Mouse (Mus musculus) cerebral cortex, adult 2 months (tissue): ENCODE data around the gene N4bp1.

ENCODE experiments used
- WGBS: fragments of 180-500 bp; shearing (Covaris S2); methylation state at CpG from one replicate; pipeline ENCODE4 v1.1.7; 2018; 5-methylcytosine and 5-hydroxymethylcytosine counted together

Gene N4bp1

GRCm38 (mm10) chr8:86884489-86885463, at the start of gene N4bp1:
Gene N4bp1, minus strand, starts transcription at chr8:86885258.
- under 1% methylated on average over 108 of the region's 119 CpGs for WGBS

- WGBS, result 80% methylated on average over 5 of the region's 5 CpGs
Observed at GRCm38 (mm10) chr8:86934841-86935240, 49.8 kb upstream of the N4bp1 start.

DNA sequence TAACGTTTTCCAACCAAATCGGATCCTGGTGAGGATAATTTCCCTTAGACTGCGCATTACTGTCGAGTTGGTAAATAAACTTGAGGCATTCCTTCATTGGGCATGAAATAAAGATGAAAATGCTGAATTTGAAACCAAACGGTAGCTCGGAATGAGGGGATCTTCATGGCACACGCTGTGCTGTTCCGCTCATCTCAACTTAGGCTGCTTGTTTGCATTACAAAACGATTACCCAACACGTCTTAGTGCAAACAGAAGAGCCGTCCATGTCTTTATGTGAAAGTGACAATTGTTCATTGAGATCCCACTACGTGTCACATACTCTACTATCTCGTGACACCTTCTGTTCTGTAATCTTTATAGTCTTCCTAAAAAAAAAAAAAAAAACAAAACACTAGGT, 49.3 kb upstream of the N4bp1 start:
- 72% methylated on average over 13 of the region's 13 CpGs for WGBS

- WGBS, result 30% methylated on average over 9 of the region's 9 CpGs
Observed at GRCm38 (mm10) chr8:86933898-86934297, 48.8 kb upstream of the N4bp1 start.

DNA sequence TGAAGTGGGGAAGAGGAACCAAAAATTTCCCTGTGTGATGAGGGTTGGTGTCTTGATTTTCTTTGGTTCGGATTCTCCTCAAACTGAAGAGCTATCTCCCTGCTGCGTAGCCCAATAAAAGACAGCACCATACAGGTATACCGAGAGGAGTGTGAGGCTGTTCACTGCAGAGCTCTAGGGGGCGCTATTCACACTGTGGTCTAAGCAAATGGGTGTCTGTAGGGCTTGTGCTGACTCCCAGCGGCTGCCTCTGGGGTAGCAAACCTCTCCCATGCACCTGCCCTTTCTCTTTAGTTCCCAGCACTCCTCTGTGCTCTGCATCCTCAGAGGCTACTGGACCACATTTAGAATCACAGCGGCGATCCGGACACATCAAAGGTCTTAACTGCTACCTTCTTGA, 41.2 kb upstream of the N4bp1 start:
- WGBS, result 76% methylated on average over 8 of the region's 8 CpGs

GRCm38 (mm10) chr8:86923219-86923835, 38.3 kb upstream of the N4bp1 start:
- 78% methylated on average over 5 of the region's 5 CpGs for WGBS

- 88% methylated on average over 1 of the region's 1 CpGs for WGBS
Observed at GRCm38 (mm10) chr8:86922673-86923072, 37.6 kb upstream of the N4bp1 start.

DNA sequence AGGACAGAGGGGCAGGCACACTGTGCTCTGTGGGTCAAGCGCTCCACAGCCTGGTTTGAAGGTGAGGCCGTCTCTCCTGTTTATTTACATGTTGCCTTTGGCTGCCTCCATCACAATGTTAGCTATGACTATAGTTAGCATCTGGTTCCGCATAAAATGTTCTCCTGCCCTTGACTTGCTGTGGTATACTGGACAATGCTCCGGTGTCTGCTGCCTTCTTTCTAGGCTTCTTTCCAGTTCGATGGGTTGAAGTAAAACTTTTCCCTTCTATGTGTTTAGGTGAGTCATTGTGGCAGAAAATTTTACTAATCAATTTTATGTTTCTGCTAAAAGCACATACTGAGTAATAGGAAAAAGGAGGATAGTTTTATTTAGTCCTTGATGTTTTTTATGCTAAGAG, 37.1 kb upstream of the N4bp1 start:
- WGBS, result 85% methylated on average over 5 of the region's 5 CpGs

- 62% methylated on average over 5 of the region's 5 CpGs for WGBS
Observed at GRCm38 (mm10) chr8:86920996-86921395, 35.9 kb upstream of the N4bp1 start.

- WGBS, result 65% methylated on average over 7 of the region's 7 CpGs
Observed at GRCm38 (mm10) chr8:86920455-86920854, 35.4 kb upstream of the N4bp1 start.

- WGBS, result 94% methylated on average over 7 of the region's 7 CpGs
Observed at GRCm38 (mm10) chr8:86920024-86920423, 35.0 kb upstream of the N4bp1 start.

GRCm38 (mm10) chr8:86919262-86919661, 34.2 kb upstream of the N4bp1 start:
- WGBS, result 76% methylated on average over 4 of the region's 4 CpGs

- WGBS, result 90% methylated on average over 2 of the region's 2 CpGs
Observed at GRCm38 (mm10) chr8:86918093-86918492, 33.0 kb upstream of the N4bp1 start.

DNA sequence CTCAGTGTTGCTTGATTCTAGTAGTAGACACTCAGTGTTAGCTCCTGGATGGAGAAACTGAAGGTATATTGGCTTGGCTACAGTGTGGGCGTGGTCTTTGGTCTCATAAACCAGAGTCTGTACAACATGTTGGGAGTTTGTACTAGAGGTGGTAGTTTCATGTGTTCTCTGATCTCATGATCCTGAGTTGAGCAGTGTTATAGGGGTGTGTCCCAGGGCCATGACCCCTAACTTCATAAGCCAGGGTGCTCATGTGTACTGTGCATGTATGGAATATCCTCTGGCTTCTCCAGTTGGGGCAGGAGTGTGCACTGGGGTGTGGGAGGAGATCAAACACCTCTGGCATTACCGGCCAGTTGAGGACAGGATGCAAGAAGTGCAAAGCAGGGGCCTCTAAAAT, 32.6 kb upstream of the N4bp1 start:
- 90% methylated on average over 2 of the region's 2 CpGs for WGBS

GRCm38 (mm10) chr8:86916369-86916768, 31.3 kb upstream of the N4bp1 start:
- 61% methylated on average over 4 of the region's 4 CpGs for WGBS

DNA sequence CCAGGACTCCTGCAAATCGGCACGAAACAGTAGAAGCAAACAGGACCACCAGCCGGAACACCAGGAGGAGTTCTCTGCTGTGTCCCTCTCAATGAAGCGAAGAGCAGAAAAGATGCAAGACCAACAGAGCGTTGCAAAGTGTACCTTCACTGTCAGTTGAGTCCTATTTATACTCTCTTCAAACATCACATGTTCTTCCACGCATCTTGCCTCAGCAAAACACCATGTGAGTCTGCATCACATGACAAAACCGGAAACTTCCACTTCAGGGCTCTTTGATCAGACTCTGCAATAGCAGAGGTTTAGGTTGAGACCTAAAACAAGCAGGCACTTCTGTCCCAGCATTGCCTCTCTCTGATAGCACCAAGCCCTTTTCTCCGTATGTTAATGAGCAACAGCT, 26.1 kb upstream of the N4bp1 start:
- WGBS, result 84% methylated on average over 8 of the region's 8 CpGs

DNA sequence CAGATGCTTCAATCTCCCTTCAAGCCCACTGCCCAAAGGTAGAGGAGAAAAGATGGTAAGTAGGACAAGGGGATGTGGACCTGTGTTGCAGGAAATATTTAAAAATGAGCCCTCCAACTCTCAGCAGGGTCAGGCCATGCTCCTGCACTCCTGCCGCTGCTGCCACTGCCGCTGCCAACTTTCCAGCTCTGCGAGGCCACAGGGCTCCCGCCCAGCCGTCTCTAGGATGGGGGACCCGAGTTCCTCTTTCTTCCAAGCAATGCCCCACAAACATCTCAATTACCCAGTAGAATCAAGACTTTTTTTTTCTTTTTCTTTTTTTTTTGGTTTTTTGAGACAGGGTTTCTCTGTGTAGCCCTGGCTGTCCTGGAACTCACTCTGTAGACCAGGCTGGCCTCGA, 25.2 kb upstream of the N4bp1 start:
- 77% methylated on average over 7 of the region's 7 CpGs for WGBS

- whole genome bisulfite sequencing, result 14% methylated on average over 6 of the region's 6 CpGs
Observed at GRCm38 (mm10) chr8:86908536-86908935, 23.5 kb upstream of the N4bp1 start.

GRCm38 (mm10) chr8:86904911-86905310, 19.9 kb upstream of the N4bp1 start:
- 91% methylated on average over 10 of the region's 10 CpGs for WGBS

- WGBS, result 7% methylated on average over 10 of the region's 10 CpGs
Observed at GRCm38 (mm10) chr8:86903104-86903503, 18.0 kb upstream of the N4bp1 start.

DNA sequence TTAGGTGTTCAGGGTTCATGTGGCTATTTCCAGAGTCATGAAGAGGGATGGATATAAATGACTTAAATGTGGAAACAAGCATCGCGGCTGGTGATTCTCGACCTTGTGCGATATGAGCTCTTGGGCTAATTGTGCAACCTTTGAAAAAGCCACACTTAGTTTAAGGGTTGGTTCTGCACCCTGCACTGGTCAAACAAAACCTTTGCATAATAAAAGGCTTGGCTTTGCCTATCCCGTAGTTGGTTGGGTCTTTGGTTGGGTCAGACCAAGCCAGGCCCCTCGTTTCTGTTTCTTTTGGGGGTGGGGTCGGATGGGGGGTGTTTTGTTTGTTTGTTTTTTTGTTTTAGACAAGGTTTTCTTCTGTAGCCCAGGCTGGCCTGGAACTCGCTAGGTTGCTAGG, 17.6 kb upstream of the N4bp1 start:
- 79% methylated on average over 8 of the region's 8 CpGs for WGBS

DNA sequence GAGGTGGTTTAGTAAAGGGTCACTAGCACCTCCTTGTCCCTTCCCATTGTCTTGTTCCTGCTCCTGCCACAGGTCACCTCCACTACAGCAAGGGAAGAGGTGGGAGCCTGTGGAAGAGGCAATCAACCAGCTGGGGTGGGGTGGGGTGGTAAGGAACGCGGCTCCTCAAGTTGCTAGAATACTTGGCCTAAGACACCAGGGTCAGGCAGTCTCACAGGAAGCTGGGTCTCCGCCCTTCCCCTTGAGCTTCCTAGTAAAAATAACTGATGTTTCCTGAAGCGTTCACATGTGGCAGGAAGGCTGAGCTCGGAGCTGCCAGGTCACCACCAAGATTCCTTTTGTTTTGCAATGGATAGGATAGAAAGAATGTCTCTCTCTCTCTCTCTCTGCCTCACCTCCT, 16.9 kb upstream of the N4bp1 start:
- 57% methylated on average over 5 of the region's 5 CpGs for WGBS
